Mouse (Mus musculus): ENCODE measurements around the gene Vasp. TPM values are rescaled to one million over a fixed set of nuclear protein-coding genes. Genes with fewer than 3 reads are reported as not detected.

The Vasp gene
- polyA plus RNA-seq, 1 experiment from 2014 or later, result 52.7 TPM

DNA sequence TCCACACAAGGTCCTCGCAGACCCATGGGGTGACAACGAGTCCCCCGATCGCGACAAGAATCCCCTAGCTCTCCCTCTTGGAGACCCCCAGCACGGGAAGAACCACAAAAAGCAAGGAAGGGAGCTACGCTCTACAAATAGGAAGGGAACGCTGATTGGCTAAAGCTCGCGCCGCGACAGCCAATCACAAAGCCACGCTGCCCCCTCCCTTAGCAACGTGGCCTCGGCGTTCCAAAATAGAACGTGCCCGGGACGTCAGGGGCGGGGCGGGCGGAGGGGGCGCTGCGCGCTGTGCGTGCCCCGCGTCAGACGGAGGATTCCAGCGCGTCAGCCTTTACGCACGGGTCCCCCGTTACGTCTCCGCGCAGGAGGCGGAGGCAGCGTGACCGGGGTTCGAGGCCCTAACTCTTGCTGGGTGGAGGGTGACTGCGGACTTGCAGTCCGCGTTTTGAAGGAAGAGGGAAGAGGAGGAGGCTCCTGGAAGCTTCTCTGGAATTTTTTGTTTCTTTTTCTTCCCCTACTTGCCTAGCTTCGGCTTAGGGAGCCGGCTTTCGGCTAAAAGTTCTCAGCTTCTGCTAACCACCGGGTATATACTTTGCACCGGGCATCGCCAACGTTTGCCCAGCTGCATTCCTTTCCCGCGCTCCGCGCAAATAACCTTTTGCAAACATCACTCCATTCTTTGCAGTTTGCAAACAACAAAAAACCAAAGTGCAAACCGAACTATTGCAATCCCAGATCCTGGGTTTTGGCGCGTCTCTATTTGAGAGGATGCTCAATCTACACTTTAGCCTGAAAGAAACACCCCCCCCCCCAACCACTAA, 37.0 kb upstream of the Vasp start:
- H3K4me2 ChIP-seq (replicated peaks), result peak overlapping the region; percentile 95
- H3K4me3 ChIP-seq, result peak overlapping the region; percentile 67
- WGBS, result under 1% methylated on average over 58 of the region's 58 CpGs
- peak overlapping the region; percentile 58 for H3K27ac ChIP-seq
- peaks cover 34% of the 10 kb centered on the region for H3K4me1 ChIP-seq
- ATAC-seq (ENCODE audit: low FRiP score), result peak; percentile 75
- H3K9me3 ChIP-seq (replicated peaks), result no peaks in the 10 kb centered on the region
- peaks cover 62% of the 10 kb centered on the region for H3K27me3 ChIP-seq
- H3K36me3 ChIP-seq, result no peaks in the 10 kb centered on the region
- peak overlapping the region; percentile 47 for H3K9ac ChIP-seq

DNA sequence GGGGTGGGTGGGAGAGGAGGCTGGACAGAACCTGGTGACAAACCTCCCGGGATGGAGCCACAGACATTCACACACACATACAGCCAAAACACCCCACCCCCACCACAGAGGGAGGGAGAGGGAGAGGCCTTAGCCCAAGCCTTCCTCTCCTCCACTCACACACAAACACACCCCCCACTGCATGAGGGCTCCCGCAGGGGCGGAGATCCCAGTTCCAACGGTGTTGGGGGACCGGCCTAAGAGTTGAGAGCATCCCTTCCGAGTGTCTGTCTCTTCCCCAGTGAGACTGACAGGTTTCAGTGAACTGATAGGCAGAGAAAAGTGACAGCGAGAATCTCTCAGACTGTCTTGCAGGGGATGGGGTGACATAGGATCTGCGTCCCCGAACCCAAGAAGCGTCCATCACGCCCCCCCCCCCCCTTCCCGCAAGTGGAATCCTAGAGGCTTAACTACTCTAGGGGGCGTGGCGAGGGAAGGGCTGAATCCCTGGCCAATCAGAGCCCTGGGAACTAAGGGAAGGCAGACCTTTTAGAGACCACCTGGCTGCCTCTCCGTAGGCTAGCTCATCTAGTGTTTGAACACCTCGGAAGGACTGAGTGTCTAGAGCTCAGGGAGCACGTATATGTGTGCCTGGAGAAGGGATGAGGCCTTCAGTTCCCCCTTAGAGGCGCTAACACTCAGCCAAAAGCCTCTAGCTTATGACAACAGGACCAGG, 36.3 kb upstream of the Vasp start:
- Histone ChIP-seq H3K9me3 (replicated peaks) (no peaks in the 10 kb centered on the region), H3K27me3 (peaks cover 63% of the 10 kb centered on the region), H3K9ac (peak overlapping the region; percentile 42), H3K4me3 (peak overlapping the region; percentile 67), H3K36me3 (no peaks in the 10 kb centered on the region), H3K4me1 (peaks cover 36% of the 10 kb centered on the region), H3K4me2 (replicated peaks) (peak overlapping the region; percentile 95), H3K27ac (peak overlapping the region; percentile 58)
- under 1% methylated on average over 17 of the region's 18 CpGs for WGBS
- ATAC-seq (ENCODE audit: low FRiP score), result peak; percentile 49

DNA sequence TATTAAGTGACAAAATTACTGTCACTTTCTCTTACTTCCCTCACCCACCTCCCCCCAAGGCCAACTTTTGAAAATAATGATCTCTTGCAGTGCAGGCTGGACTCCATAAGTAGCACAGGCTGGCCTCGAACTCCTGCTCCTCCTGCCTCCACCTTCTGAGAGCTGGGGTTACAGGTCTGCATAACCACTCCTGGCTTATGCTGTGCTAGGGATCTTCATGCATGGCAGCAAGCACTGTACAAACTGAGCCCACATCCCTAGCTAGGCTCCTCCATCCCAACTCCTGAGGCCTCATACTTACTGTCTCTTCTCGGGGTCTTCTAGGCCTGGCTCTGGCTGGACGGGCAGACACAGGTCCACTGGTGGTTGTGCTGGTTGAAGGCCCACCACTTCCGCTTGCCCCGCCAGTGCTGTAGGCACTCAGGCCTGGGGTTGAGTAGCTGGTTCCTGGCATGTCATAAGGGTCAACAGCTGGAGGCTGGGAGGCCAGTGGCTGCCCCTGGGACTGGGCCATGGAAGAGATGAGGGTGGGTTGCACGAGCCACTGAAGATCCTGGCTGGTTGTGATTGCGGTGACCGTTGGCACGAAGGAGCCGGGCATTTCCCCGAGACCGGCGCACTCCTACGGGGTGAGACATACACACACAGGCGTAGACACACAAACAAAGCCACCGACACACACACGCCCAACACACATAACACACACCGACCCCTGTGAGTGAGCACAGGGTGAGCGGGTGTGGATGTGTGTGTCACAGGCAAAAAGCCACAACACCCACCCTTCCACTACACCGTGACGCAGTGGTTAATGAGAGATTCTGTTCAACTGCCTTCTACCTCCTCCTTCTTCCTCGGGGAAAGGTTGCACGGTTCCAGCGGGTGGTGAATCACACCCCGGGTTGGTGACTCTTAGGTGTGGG, 35.5 kb upstream of the Vasp start:
- Histone ChIP-seq H3K27ac (no peak overlapping the region), H3K4me2 (replicated peaks) (peak overlapping the region; percentile 95), H3K4me1 (peaks cover 38% of the 10 kb centered on the region), H3K9ac (peak overlapping the region; percentile 42; the same call in 1 of the 2 replicates), H3K27me3 (peaks cover 68% of the 10 kb centered on the region), H3K9me3 (replicated peaks) (no peaks in the 10 kb centered on the region), H3K4me3 (no peak overlapping the region), H3K36me3 (no peaks in the 10 kb centered on the region)
- WGBS, result 66% methylated on average over 25 of the region's 25 CpGs
- no peak for ATAC-seq (ENCODE audit: low FRiP score)

DNA sequence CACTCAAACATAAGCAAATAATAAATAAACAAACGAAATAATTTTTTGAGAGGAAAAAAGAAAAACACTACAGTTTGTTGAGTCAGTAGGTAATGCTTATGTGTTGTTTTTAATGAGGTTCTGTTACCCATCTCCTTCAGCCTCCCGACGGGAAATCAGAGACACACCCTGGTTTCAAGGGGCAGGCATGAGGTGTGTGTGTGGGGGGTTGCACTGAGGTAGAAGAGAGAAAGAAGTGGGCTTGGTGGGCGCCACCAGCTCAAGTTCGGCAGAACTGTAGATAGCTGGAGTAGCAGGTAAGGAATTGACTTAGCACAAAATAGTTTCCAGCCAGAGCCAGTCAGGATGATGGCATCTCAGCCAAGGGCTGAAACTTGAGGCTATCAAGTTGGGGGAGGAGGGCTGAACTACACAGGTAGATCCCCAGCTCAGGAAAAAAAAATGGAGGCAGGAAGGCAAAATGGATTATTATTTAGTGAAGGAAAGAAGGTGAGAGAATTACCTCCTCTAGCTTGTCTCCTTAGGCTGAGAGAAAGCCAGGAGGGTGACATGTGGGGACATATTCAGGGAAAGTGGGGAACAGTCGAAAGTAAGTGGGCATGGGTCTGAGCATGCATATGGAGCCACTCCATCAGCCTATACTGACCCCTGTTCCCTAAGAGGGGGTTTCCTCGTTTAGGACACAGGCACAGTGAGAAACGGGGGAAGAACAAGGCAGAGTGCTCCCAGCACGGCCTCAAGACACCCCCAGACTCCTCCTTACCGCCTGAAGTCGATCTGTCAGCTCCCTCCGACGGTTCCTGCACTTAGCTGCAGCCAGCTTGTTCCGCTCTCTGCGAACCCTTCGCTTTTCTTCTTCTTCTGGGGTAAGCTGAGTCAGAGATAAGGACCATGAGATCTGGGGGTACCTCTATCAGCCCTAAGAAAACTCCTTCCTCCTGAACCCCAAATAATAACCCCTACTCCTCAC, 34.5 kb upstream of the Vasp start:
- peaks cover 45% of the 10 kb centered on the region for H3K4me1 ChIP-seq

DNA sequence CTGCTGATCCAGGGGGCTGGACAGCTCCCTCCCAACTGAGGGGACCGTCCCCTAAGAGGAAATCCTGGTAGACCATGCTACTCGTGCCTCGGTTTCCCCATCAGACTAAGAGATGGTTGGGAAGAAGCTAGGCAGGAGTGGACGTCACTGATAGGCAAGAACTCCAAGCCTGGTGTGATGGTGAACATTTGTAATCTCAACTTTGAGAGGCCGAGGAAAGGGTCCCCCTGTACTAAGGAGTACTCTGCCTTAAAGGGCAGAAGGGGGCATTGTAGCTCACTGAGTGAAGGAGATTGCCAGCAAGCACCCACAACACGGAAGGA, 33.8 kb upstream of the Vasp start:
- Histone ChIP-seq H3K9ac (0 out of 2 replicates have a peak overlapping the region, but pooled peaks have one; percentile 45), H3K4me2 (replicated peaks) (peak overlapping the region; percentile 48; the same call in 1 of the 2 replicates), H3K27me3 (peaks cover 71% of the 10 kb centered on the region), H3K4me1 (peaks cover 45% of the 10 kb centered on the region), H3K27ac (no peak overlapping the region), H3K9me3 (replicated peaks) (no peaks in the 10 kb centered on the region), H3K36me3 (no peaks in the 10 kb centered on the region), H3K4me3 (peak overlapping the region; percentile 32; the same call in 1 of the 2 replicates)
- 9% methylated on average over 6 of the region's 6 CpGs for WGBS
- no peak for ATAC-seq (ENCODE audit: low FRiP score)

More for the DNA sequence above, 34.5 kb upstream of the Vasp start:
- peaks cover 71% of the 10 kb centered on the region for H3K27me3 ChIP-seq
- no peak overlapping the region for H3K27ac ChIP-seq
- no peak overlapping the region for H3K9ac ChIP-seq
- no peak for ATAC-seq (ENCODE audit: low FRiP score)
- WGBS, result 52% methylated on average over 16 of the region's 16 CpGs
- no peak overlapping the region for H3K4me2 ChIP-seq (replicated peaks)
- no peaks in the 10 kb centered on the region for H3K36me3 ChIP-seq
- no peak overlapping the region for H3K4me3 ChIP-seq
- no peaks in the 10 kb centered on the region for H3K9me3 ChIP-seq (replicated peaks)

DNA sequence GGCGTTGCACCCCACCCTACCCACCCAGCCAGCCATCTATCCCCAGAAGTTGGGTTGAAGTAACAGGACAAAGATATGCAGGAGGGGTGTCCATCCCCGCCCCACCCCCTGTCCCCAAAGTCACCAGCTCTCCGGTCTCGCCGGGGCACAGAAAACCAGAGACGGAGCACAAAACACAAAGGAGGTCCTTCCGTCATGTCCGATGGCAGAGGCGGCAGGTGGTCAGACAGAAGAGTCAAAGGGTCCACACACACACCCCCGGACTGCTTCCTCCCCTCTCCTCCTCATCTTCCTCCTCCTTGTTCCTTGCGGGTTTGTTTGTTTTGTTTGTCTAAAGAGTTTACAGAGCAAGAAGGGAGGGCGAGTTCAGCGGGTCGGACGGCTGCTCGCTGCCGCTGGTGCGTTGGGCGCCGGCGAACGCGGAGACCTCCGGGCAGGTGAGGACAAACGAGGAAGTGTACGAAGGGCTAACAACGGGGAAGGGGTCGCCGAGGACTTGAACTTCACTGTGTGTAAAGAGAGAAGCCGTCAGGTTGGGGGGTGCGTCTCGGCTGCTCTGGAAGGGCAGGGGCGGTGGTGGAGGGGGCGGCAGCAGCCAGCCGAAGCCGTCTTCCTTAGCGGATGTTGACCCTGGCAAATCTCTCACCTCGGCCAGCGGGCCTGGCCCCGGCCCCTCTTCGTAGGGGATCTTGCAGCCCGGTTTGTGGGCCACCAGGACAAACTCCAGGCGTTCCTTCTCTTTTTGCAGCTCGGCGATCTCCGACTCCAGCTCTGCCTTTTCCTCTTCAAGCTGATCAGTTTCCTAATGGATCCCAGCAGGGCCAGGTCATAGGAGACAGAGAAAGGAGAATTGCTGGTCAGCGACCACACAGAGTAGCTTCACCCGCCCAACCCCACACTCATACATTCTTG, 33.1 kb upstream of the Vasp start:
- Histone ChIP-seq H3K9ac (peak overlapping the region; percentile 45), H3K36me3 (no peaks in the 10 kb centered on the region), H3K27ac (no peak overlapping the region), H3K4me3 (peak overlapping the region; percentile 32), H3K4me2 (replicated peaks) (peak overlapping the region; percentile 48), H3K9me3 (replicated peaks) (no peaks in the 10 kb centered on the region), H3K4me1 (peaks cover 45% of the 10 kb centered on the region), H3K27me3 (peaks cover 71% of the 10 kb centered on the region)
- ATAC-seq (ENCODE audit: low FRiP score), result no peak
- WGBS, result 1% methylated on average over 48 of the region's 48 CpGs

DNA sequence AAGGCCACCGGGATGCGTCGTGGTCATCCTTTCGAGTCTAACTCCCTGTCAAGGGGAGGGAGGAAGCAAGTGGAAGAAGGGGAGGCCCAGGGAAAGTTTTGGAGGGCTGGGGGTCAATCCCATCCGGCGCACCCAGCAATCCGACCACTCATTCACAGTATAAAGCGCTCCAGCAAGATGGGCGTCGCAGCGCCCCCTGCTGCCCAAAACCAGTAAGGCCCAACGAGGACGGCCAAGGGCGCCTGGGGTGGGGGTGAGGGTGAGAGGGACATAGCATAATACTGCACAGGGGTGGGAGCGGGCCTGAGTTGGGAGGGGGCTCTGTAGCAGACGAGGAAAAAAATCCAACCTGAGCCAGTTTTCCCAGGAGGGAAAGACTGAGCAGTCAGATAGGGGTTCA, 32.2 kb upstream of the Vasp start:
- peak overlapping the region; percentile 32; the same call in 1 of the 2 replicates for H3K4me3 ChIP-seq
- under 1% methylated on average over 16 of the region's 16 CpGs for WGBS
- H3K9me3 ChIP-seq (replicated peaks), result no peaks in the 10 kb centered on the region
- H3K9ac ChIP-seq, result no peak overlapping the region; the same call in 1 of the 2 replicates
- no peak for ATAC-seq (ENCODE audit: low FRiP score)
- peaks cover 36% of the 10 kb centered on the region for H3K4me1 ChIP-seq
- no peak overlapping the region for H3K27ac ChIP-seq
- H3K27me3 ChIP-seq, result peaks cover 65% of the 10 kb centered on the region
- H3K36me3 ChIP-seq, result no peaks in the 10 kb centered on the region
- peak overlapping the region; percentile 48 for H3K4me2 ChIP-seq (replicated peaks)

DNA sequence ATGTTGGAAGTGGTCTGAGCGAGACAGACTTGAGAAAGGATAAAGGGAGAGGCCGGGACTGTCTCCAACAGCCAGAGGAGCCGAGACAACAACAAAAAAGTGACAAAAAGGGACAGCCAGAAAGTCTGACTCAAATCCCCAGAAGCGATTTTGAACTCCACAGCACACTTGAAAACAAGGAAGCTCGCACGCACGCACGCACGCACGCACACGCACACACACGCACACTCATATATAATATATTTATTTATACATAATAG, 31.4 kb upstream of the Vasp start:
- ATAC-seq (ENCODE audit: low FRiP score), result no peak
- Histone ChIP-seq H3K9me3 (replicated peaks) (no peaks in the 10 kb centered on the region), H3K27me3 (peaks cover 65% of the 10 kb centered on the region), H3K4me1 (peaks cover 33% of the 10 kb centered on the region), H3K9ac (no peak overlapping the region), H3K36me3 (no peaks in the 10 kb centered on the region), H3K27ac (no peak overlapping the region), H3K4me3 (no peak overlapping the region), H3K4me2 (replicated peaks) (no peak overlapping the region)
- WGBS, result 81% methylated on average over 12 of the region's 12 CpGs

DNA sequence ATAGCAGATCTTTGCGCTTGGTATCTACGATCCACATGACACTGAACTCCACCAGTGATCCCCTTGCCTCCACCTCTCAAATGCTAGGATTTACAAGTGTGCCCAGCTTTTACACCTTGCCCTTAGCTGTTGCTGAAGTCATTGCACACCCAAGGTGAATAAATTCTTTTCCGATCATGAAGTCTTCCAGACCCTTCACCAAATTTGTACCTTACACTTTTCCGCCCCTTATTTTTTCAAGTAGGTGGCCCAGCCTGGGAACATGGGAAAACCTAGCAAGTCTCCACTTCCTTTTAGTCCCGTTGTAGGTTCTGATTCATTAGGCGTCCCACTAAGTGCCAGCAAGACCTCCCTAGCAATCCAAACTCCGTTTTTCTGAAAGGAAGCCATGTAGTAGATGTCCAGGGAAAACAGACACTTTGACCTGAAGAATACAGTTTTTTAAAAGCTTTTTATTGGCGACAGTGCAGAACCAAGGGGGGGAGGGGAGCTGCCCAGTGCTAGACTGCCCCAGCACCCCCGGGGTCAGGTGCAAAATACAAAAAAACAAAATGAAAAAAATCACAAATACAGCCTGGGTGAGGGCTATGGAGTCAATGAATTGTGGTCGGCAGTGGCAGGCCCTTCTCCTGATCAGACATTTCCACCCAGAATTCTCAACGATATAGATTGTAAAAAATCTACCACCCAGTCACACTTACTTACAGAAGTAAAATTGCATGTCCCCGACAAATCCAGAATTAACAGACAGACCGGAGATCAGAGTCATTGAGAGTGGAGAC, 30.8 kb upstream of the Vasp start:
- peak overlapping the region; percentile 39; the same call in 1 of the 2 replicates for H3K4me3 ChIP-seq
- 53% methylated on average over 13 of the region's 13 CpGs for WGBS
- peak overlapping the region; percentile 43; the same call in 1 of the 2 replicates for H3K9ac ChIP-seq
- H3K9me3 ChIP-seq (replicated peaks), result no peaks in the 10 kb centered on the region
- no peaks in the 10 kb centered on the region for H3K36me3 ChIP-seq
- H3K4me1 ChIP-seq, result peaks cover 29% of the 10 kb centered on the region
- peak overlapping the region; percentile 50 for H3K4me2 ChIP-seq (replicated peaks)
- H3K27me3 ChIP-seq, result peaks cover 61% of the 10 kb centered on the region
- no peak for ATAC-seq (ENCODE audit: low FRiP score)
- no peak overlapping the region for H3K27ac ChIP-seq

Data from hindbrain, embryonic 12.5 days (tissue).